Mouse (Mus musculus) MEL-GATA-1-ER (cell line): Measurements from ENCODE around the gene Mapk8.

Source experiments
- DNase-seq: peaks from one replicate; pipeline ENCODE4 v3.0.0-alpha.2; 2012; ENCODE audit warnings: low read depth; ENCODE audit errors: extremely low read depth

Mapk8 gene

GRCm38 (mm10) chr14:33348146-33348545, 98.8 kb downstream of the Mapk8 start:
- no peak for DNase-seq

- DNase-seq, result no peak
Observed at GRCm38 (mm10) chr14:33347738-33348137, 99.2 kb downstream of the Mapk8 start.

- no peak for DNase-seq
Observed at GRCm38 (mm10) chr14:33346546-33346945, 100.4 kb downstream of the Mapk8 start.

- no peak for DNase-seq
Observed at GRCm38 (mm10) chr14:33343131-33343725, 103.7 kb downstream of the Mapk8 start.

GRCm38 (mm10) chr14:33338684-33339083, 108.3 kb downstream of the Mapk8 start:
- DNase-seq, result no peak

- no peak for DNase-seq
Observed at GRCm38 (mm10) chr14:33335733-33336132, 111.2 kb downstream of the Mapk8 start.

- DNase-seq, result no peak
Observed at GRCm38 (mm10) chr14:33334402-33334801, 112.6 kb downstream of the Mapk8 start.

GRCm38 (mm10) chr14:33333833-33334232, 113.1 kb downstream of the Mapk8 start:
- no peak for DNase-seq

- DNase-seq, result no peak
Observed at GRCm38 (mm10) chr14:33331627-33332026, 115.3 kb downstream of the Mapk8 start.

- DNase-seq, result no peak
Observed at GRCm38 (mm10) chr14:33330986-33331385, 116.0 kb downstream of the Mapk8 start.

- no peak for DNase-seq
Observed at GRCm38 (mm10) chr14:33329297-33329805, 117.6 kb downstream of the Mapk8 start.

- no peak for DNase-seq
Observed at GRCm38 (mm10) chr14:33328369-33328768, 118.6 kb downstream of the Mapk8 start.
